Mouse (Mus musculus) CD4-positive, CD25-positive, alpha-beta regulatory T cell (primary cell): Measurements from ENCODE around the gene Hist1h4b. TPM values are rescaled to one million over a fixed set of nuclear protein-coding genes. Genes with fewer than 3 reads are reported as not detected.

ENCODE experiments used
- polyA plus RNA-seq: library from polyadenylated mRNA; unstranded; fragments of 100-300 nt; shearing (Covaris generic); gene quantifications from one replicate; pipeline ENCODE4 v1.2.1, GENCODE M21; 2017

The Hist1h4b gene
- 14.5 TPM for polyA plus RNA-seq

DNA sequence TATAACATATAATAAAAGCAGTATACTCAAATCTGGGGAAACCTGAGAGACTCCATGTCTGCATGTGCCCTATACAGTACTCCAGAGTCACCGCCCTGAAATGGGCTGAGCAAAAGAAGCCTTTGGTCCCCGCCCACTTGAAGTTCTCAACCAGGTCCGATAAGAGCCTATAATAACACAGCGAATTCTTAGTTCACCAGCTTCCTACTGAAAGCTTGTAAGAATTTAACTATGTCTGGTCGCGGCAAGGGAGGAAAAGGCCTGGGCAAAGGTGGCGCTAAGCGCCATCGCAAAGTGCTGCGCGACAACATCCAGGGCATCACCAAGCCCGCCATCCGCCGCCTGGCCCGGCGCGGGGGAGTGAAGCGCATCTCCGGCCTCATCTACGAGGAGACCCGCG, at the start of gene Hist1h4b:
TSS of gene Hist1h4b (plus strand) at position 224 of the 400 bp plus-strand sequence.

DNA sequence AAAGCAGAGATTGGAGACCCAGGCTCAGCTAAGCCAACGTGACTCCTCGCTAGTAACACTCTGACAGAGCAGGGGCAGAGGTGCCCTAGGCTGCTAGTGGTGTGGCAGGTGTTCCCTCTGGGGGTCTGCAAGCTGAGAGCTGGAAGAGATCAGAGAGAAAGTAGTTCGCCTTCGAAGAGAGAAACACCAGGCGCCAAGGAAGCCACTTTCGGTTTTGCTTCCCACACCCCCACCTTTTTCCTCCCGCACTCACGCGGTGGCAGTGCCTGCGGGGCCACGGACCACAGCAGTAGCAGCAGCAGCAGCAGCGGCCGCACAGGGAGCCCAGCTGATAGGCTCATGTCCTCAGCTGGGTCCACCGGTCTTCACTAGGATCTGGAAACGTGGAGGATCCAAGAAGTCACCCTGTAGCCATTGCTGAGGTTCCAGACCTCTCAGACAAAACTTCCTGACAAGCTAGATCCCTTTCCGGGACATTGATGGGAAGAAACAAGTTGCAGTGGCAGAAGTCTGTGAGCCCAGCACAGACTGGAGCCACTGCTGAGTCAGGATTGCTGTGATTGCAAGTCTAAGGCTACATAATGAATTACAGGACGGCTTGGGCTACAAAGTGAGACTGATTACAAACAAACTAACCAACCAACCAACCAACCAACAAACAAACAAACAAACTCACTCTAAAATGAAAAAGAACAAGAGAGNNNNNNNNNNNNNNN, 46.3 kb upstream of the Hist1h4b start, which contains the start of gene Hfe:
TSS of gene Hfe (minus strand) at position 481 of the 716 bp plus-strand sequence.

DNA sequence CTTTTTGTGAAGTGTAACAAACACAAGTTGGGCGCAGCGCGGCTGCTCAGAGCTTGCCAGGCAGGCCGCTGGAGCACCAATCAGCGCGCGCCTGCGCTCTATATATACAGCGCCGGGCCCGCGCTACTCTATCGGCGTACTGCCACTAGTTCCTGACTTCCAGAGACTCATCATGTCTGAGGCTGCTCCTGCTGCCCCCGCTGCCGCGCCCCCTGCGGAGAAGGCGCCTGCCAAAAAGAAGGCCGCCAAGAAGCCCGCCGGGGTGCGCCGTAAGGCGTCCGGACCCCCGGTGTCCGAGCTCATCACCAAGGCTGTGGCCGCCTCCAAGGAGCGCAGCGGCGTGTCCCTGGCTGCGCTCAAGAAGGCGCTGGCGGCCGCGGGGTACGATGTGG, 18.1 kb upstream of the Hist1h4b start, which contains the start of gene Hist1h1c:
TSS of gene Hist1h1c (plus strand) at position 132 of the 392 bp plus-strand sequence.

DNA sequence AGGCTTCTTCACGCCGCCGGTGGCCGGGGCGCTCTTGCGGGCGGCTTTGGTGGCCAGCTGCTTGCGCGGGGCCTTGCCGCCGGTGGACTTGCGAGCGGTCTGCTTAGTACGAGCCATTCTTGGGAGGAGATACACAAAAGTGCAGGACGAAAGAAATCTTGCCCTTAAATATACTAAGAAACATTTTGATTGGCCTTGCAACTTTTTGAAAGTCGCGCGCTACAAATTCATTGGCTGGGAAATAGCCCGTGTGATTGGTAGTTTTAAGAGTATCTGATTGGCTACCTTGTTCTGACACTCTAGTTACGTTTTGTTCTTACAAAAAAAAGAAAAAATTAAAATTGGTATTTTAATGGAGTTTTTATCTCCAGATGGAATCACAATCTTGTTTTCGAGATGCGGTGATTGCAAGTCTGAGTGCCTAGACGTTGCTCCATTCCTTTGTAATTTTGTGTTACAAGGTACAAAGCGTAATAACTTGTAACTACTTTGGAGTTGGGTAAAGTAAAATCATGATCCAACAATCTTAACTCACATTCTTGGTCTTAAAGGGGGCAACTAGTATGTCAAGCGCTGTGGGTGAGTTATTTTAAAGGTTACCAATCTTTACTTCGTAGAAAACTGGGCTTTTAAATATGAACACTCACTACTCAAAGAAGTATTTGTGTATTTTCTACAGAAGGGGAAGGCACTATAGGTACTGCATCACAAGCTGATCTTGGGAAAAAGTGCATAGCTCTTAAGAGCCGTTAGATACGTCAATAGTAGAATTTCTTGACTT, 11.2 kb upstream of the Hist1h4b start, which contains the start of gene Hist1h3c:
TSS of gene Hist1h3c (minus strand) at position 222 of the 781 bp plus-strand sequence.

GRCm38 (mm10) chr13:23746201-23747080, 10.4 kb upstream of the Hist1h4b start, which contains the start of gene Hist1h2bb:
Gene Hist1h2bb, plus strand, starts transcription at chr13:23746734.

DNA sequence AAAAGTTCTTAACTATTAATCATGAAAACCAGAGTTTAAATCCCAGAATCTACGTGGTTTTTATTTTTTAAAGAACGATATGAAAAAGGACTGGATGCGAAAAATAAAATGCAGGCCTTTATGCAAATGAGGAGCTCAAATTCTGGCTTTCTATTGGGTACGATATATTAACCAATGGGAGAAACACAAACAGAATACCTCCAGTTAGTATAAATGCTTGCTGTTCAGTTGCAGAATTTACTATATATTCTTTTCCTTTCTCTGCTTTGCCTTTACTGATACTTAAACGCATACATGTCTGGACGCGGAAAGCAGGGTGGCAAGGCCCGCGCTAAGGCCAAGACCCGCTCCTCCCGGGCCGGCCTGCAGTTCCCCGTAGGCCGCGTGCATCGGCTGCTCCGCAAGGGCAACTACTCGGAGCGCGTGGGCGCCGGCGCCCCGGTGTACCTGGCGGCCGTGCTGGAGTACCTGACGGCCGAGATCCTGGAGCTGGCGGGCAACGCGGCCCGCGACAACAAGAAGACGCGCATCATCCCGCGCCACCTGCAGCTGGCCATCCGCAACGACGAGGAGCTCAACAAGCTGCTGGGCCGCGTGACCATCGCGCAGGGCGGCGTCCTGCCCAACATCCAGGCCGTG, 5.9 kb upstream of the Hist1h4b start, which contains the start of gene Hist1h2ab:
TSS of gene Hist1h2ab (plus strand) at position 288 of the 639 bp plus-strand sequence.

DNA sequence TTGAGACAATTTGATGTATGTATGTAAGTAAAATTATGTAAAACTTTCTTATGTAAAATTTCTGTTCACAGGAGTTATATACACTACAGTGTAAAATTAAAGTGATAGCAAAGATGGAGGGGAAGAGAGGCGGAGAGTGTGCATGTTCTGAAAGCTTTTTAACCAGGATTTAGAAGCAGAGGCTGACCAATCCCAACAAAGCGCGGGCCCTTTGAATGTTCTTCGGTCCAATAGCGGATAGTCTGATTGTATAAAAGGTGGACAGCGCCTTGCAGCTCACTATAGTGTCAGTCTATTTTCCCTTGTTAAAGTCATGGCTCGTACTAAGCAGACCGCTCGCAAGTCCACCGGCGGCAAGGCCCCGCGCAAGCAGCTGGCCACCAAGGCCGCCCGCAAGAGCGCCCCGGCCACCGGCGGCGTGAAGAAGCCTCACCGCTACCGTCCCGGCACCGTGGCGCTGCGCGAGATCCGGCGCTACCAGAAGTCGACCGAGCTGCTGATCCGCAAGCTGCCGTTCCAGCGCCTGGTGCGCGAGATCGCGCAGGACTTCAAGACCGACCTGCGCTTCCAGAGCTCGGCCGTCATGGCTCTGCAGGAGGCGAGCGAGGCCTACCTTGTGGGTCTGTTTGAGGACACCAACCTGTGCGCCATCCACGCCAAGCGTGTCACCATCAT, 4.6 kb upstream of the Hist1h4b start, which contains the start of gene Hist1h3b:
TSS of gene Hist1h3b (plus strand) at position 201 of the 675 bp plus-strand sequence.

GRCm38 (mm10) chr13:23760972-23761864, 4.4 kb downstream of the Hist1h4b start, which contains the start of gene Hist1h4a:
Gene Hist1h4a, minus strand, starts transcription at chr13:23761230.

DNA sequence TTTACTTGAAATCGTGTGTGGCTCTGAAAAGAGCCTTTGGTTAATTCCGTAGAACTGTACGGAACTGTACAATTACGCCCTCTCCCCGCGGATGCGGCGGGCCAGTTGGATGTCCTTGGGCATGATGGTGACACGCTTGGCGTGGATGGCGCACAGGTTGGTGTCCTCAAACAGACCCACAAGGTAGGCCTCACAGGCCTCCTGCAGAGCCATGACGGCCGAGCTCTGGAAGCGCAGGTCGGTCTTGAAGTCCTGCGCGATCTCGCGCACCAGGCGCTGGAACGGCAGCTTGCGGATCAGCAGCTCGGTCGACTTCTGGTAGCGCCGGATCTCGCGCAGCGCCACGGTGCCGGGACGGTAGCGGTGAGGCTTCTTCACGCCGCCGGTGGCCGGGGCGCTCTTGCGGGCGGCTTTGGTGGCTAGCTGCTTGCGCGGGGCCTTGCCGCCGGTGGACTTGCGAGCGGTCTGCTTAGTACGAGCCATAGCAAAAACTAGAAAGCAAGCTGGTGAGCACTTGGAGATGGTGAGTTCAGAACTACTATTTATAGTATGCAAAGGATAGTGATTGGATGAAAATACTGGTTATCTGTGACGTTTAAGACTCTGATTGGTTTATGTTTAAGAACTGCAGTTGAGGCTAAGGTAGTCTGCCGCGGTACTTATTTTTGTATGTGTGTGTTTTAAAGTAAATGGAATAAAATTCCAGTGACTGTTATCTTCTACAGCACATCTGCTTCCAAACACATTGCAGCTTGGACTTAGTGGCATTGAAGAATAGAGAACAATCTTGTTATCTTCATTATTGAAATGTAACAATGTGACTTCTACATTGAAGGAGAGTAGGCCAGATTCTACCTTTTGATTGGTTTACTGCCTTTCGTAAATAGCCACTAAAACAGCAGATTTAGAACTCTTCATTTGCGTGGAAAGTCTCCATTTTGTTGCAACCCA, 5.3 kb downstream of the Hist1h4b start, which contains the start of gene Hist1h3a:
TSS of gene Hist1h3a (minus strand) at position 516 of the 951 bp plus-strand sequence.

GRCm38 (mm10) chr13:23763586-23764323, 6.9 kb downstream of the Hist1h4b start, which contains the start of gene Hist1h1a:
Gene Hist1h1a, plus strand, starts transcription at chr13:23763666.

GRCm38 (mm10) chr13:23769613-23770012, 12.8 kb downstream of the Hist1h4b start, which contains the start of gene Trim38:
Gene Trim38, plus strand, starts transcription at chr13:23769913.

DNA sequence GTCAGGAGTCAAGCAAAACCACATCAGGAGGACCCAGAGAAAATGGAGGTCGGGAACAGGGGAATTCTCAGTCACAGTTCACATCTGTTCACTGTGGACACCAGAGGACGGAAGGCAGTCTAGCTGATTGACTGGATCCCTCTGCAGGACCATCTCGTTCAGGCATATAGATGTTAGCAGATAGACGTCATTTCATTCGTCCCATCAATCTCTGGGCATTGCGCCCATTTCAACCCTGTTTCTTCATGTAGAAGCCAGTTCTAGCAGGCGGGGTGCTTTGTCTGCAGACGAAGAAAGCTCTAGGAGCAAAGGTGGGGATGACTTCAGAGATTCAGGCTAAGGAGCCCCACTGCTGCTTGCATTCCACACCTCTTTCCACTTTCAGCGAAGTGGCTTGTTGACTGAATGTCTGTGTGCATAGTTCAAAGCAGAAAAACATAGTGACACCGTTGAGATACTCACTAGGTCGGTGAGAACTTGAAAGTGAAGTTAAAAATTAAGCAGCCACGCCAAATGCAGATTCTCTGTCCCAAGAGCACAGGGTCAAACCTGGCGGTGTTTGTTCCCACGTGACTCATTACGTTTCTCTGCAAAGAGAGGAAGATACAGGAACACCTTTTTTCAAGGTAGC, 49.7 kb downstream of the Hist1h4b start, which contains the start of gene Slc17a2:
TSS of gene Slc17a2 (plus strand) at position 572 of the 631 bp plus-strand sequence.

Other genes with a start within 250 kb of the Hist1h4b start
- gene Hist1h4h, start 226.0 kb upstream of the Hist1h4b start, polyA plus RNA-seq, result 5.1 TPM
- gene Hist1h2af, start 223.1 kb upstream of the Hist1h4b start, polyA plus RNA-seq, result not detected
- 0.53 TPM for gene Hist1h3g, start 221.6 kb upstream of the Hist1h4b start, polyA plus RNA-seq
- not detected for gene Hist1h2bh, start 213.6 kb upstream of the Hist1h4b start, polyA plus RNA-seq
- 0.37 TPM for gene Hist1h3f, start 213.0 kb upstream of the Hist1h4b start, polyA plus RNA-seq
- gene Hist1h4f, start 205.4 kb upstream of the Hist1h4b start, polyA plus RNA-seq, result 0.66 TPM
- 0.60 TPM for gene Hist1h1d, start 203.8 kb upstream of the Hist1h4b start, polyA plus RNA-seq
- gene Hist1h3e, start 194.6 kb upstream of the Hist1h4b start, polyA plus RNA-seq, result 2.0 TPM
- 4.5 TPM for gene Hist1h2ae, start 185.8 kb upstream of the Hist1h4b start, polyA plus RNA-seq
- gene Hist1h2bg, start 185.6 kb upstream of the Hist1h4b start, polyA plus RNA-seq, result 3.0 TPM
- gene Hist1h2bf, start 182.8 kb upstream of the Hist1h4b start, polyA plus RNA-seq, result 0.68 TPM
- not detected for gene Hist1h2ad, start 182.6 kb upstream of the Hist1h4b start, polyA plus RNA-seq
- gene Hist1h3d, start 181.2 kb upstream of the Hist1h4b start, polyA plus RNA-seq, result 0.18 TPM
- 17.1 TPM for gene Hist1h4d, start 175.4 kb upstream of the Hist1h4b start, polyA plus RNA-seq
- 3.0 TPM for gene Hist1h2be, start 135.9 kb upstream of the Hist1h4b start, polyA plus RNA-seq
- 13.2 TPM for gene Hist1h1e, start 134.5 kb upstream of the Hist1h4b start, polyA plus RNA-seq
- gene Hist1h2ac, start 73.1 kb upstream of the Hist1h4b start, polyA plus RNA-seq, result 0.59 TPM
- 10.5 TPM for gene Hist1h2bc, start 72.8 kb upstream of the Hist1h4b start, polyA plus RNA-seq
- gene Hist1h1t, start 61.2 kb upstream of the Hist1h4b start, polyA plus RNA-seq, result not detected
- gene Hist1h4c, start 58.6 kb upstream of the Hist1h4b start, polyA plus RNA-seq, result 5.3 TPM
- 0.74 TPM for gene Hfe, start 46.2 kb upstream of the Hist1h4b start, polyA plus RNA-seq
- 23.2 TPM for gene Hist1h1c, start 18.2 kb upstream of the Hist1h4b start, polyA plus RNA-seq
- 0.38 TPM for gene Hist1h3c, start 11.4 kb upstream of the Hist1h4b start, polyA plus RNA-seq
- not detected for gene Hist1h2bb, start 10.3 kb upstream of the Hist1h4b start, polyA plus RNA-seq
- gene Hist1h2ab, start 5.9 kb upstream of the Hist1h4b start, polyA plus RNA-seq, result 1.7 TPM
- not detected for gene Hist1h3b, start 4.7 kb upstream of the Hist1h4b start, polyA plus RNA-seq
- not detected for gene Hist1h4a, start 4.2 kb downstream of the Hist1h4b start, polyA plus RNA-seq
- gene Hist1h3a, start 5.4 kb downstream of the Hist1h4b start, polyA plus RNA-seq, result 4.0 TPM
- gene Hist1h1a, start 6.7 kb downstream of the Hist1h4b start, polyA plus RNA-seq, result 1.1 TPM
- not detected for gene Trim38, start 12.9 kb downstream of the Hist1h4b start, polyA plus RNA-seq
- not detected for gene Slc17a2, start 50.0 kb downstream of the Hist1h4b start, polyA plus RNA-seq
- not detected for gene Slc17a3, start 82.4 kb downstream of the Hist1h4b start, polyA plus RNA-seq
- not detected for gene Slc17a1, start 110.7 kb downstream of the Hist1h4b start, polyA plus RNA-seq
- not detected for gene Slc17a4, start 158.0 kb downstream of the Hist1h4b start, polyA plus RNA-seq
- gene Hist1h2ba, start 177.1 kb downstream of the Hist1h4b start, polyA plus RNA-seq, result not detected
- not detected for gene Hist1h2aa, start 177.4 kb downstream of the Hist1h4b start, polyA plus RNA-seq
- gene Scgn, start 234.2 kb downstream of the Hist1h4b start, polyA plus RNA-seq, result not detected